Comparison of ENCODE assay signal across 7 mouse cellular contexts in genomic region chr1:59765279-59765678, GRCm38 (mm10). TPM values are rescaled to one million over a fixed set of nuclear protein-coding genes. Genes with fewer than 3 reads are reported as not detected.
DNase-seq lines count a peak whose midpoint lies in the region; ATAC-seq lines count a peak whose summit lies in the region.

No protein-coding gene starts in this region.

- H3K4me3 ChIP-seq in lung, embryonic 15.5 days: peak overlapping the region; percentile 78
- peak overlapping the region; percentile 86 for H3K4me3 ChIP-seq in forebrain, embryonic 13.5 days
- peak overlapping the region; percentile 98 for H3K4me3 ChIP-seq in limb, embryonic 13.5 days
- peak overlapping the region; percentile 32 for H3K4me3 ChIP-seq in stomach, embryonic 15.5 days (replicated peaks)

- ATAC-seq in lung, embryonic 15.5 days (ENCODE audit: borderline replicate concordance, extremely low read depth, low FRiP score, low TSS enrichment): no peak
- no peak for ATAC-seq in forebrain, embryonic 13.5 days
- no peak for ATAC-seq in limb, embryonic 13.5 days (ENCODE audit: low FRiP score, low read depth)
- ATAC-seq in stomach, embryonic 15.5 days (ENCODE audit: insufficient read depth, low FRiP score, low read depth): no peak

- peaks cover 19% of the 10 kb centered on the region for H3K4me1 ChIP-seq in lung, embryonic 15.5 days
- peaks cover 34% of the 10 kb centered on the region for H3K4me1 ChIP-seq in forebrain, embryonic 13.5 days
- peaks cover 9% of the 10 kb centered on the region for H3K4me1 ChIP-seq in limb, embryonic 13.5 days
- H3K4me1 ChIP-seq in stomach, embryonic 15.5 days: peaks cover 7% of the 10 kb centered on the region; the same call in 1 of the 2 replicates

- 1% methylated on average over 4 of the region's 4 CpGs for WGBS in lung, embryonic 15.5 days
- WGBS in forebrain, embryonic 13.5 days: 6% methylated on average over 4 of the region's 4 CpGs
- 2% methylated on average over 4 of the region's 4 CpGs for WGBS in limb, embryonic 13.5 days
- 1% methylated on average over 4 of the region's 4 CpGs for WGBS in stomach, embryonic 15.5 days

- H3K4me2 ChIP-seq in lung, embryonic 15.5 days: peak overlapping the region; percentile 88
- peak overlapping the region; percentile 81 for H3K4me2 ChIP-seq in forebrain, embryonic 13.5 days
- peak overlapping the region; percentile 77 for H3K4me2 ChIP-seq in limb, embryonic 13.5 days (replicated peaks)
- peak overlapping the region; percentile 54 for H3K4me2 ChIP-seq in stomach, embryonic 15.5 days

- peak overlapping the region; percentile 32; the same call in 1 of the 2 replicates for H3K9ac ChIP-seq in lung, embryonic 15.5 days
- H3K9ac ChIP-seq in forebrain, embryonic 13.5 days: peak overlapping the region; percentile 60
- H3K9ac ChIP-seq in limb, embryonic 13.5 days: peak overlapping the region; percentile 26; the same call in 1 of the 2 replicates
- no peak overlapping the region for H3K9ac ChIP-seq in stomach, embryonic 15.5 days

- no peak overlapping the region for H3K27ac ChIP-seq in lung, embryonic 15.5 days
- no peak overlapping the region for H3K27ac ChIP-seq in forebrain, embryonic 13.5 days
- no peak overlapping the region for H3K27ac ChIP-seq in limb, embryonic 13.5 days
- no peak overlapping the region for H3K27ac ChIP-seq in stomach, embryonic 15.5 days

- no peaks in the 10 kb centered on the region for H3K9me3 ChIP-seq in lung, embryonic 15.5 days
- H3K9me3 ChIP-seq in forebrain, embryonic 13.5 days (replicated peaks): no peaks in the 10 kb centered on the region
- no peaks in the 10 kb centered on the region for H3K9me3 ChIP-seq in limb, embryonic 13.5 days
- H3K9me3 ChIP-seq in stomach, embryonic 15.5 days: no peaks in the 10 kb centered on the region

- H3K27me3 ChIP-seq in lung, embryonic 15.5 days: no peaks in the 10 kb centered on the region
- no peaks in the 10 kb centered on the region for H3K27me3 ChIP-seq in forebrain, embryonic 13.5 days
- no peaks in the 10 kb centered on the region for H3K27me3 ChIP-seq in limb, embryonic 13.5 days
- H3K27me3 ChIP-seq in stomach, embryonic 15.5 days (replicated peaks): no peaks in the 10 kb centered on the region

- DNase-seq in lung, postnatal 4 days: no peak
- no peak for DNase-seq in MN1 (ENCODE audit: low spot score)
- no peak for DNase-seq in T-cell, adult 2 months (ENCODE audit: low spot score)

- H3K36me3 ChIP-seq in lung, embryonic 15.5 days: 0 out of 2 replicates have a peak, but pooled peaks cover 4% of the 10 kb centered on the region
- peaks cover 6% of the 10 kb centered on the region; the same call in 1 of the 2 replicates for H3K36me3 ChIP-seq in forebrain, embryonic 13.5 days (ENCODE audit: poor library complexity, severe bottlenecking)
- peaks cover 9% of the 10 kb centered on the region for H3K36me3 ChIP-seq in limb, embryonic 13.5 days
- H3K36me3 ChIP-seq in stomach, embryonic 15.5 days: no peaks in the 10 kb centered on the region

RNA-seq across cellular contexts. Expression of gene Bmpr2, which starts 2.1 kb away (rescaled TPM):
- polyA plus RNA-seq in lung, embryonic 15.5 days (2015; fragmentation: Nextera tagmentation; extraction: Ambion mirVana): 8.9 and 9.5 TPM in 2 replicates
- 12.4 and 12.6 TPM in 2 replicates for polyA plus RNA-seq in forebrain, embryonic 13.5 days (2015; fragmentation: Nextera tagmentation; extraction: Ambion mirVana)
- polyA plus RNA-seq in limb, embryonic 13.5 days (2015; fragmentation: Nextera tagmentation; extraction: Ambion mirVana): 11.2 and 12.0 TPM in 2 replicates
- 7.8 and 7.9 TPM in 2 replicates for polyA plus RNA-seq in stomach, embryonic 15.5 days (2015; fragmentation: Nextera tagmentation; extraction: Ambion mirVana)

Comparison
In these comparisons a context has a peak if more than half of its experiments do, and no peak if none do; other contexts are left out.
1. H3K4me3 ChIP-seq: peak in every context shown above with its lines; median percentile 98 in limb, embryonic 13.5 days; 86 in forebrain, embryonic 13.5 days; 78 in lung, embryonic 15.5 days; 32 in stomach, embryonic 15.5 days.